In genomic region chr14:122279462-122280308, GRCm38 (mm10) we compare ENCODE assay signal across 17 mouse cellular contexts.
DNase-seq lines count a peak whose midpoint lies in the region; ATAC-seq and TF ChIP-seq lines count a peak whose summit lies in the region.
"Had no signal": no experiment of that assay in that cellular context is flagged by ENCODE, and none has a peak within 500 bp of the region (broad histone marks: within the 10 kb centered on the region; RNA-seq: fewer than 3 reads in every experiment).

No protein-coding gene starts in this region.

- TF ChIP-seq POLR2A in brain, embryonic 14.5 days (IDR thresholded peaks at IDR 0.05; ENCODE audit: borderline replicate concordance, extremely low read depth, insufficient read depth, insufficient read length, poor library complexity, severe bottlenecking), result no peak

- H3K4me2 ChIP-seq in forebrain, embryonic 16.5 days (ENCODE audit: low read length), result peak overlapping the region; percentile 12; the same call in 1 of the 2 replicates
- H3K4me2 ChIP-seq: embryonic facial prominence, embryonic 15.5 days; limb, embryonic 12.5 days had no signal

- peaks cover 5 to 14% of the 10 kb centered on the region in 2 experiments; a peak in 2 of 4 replicates for H3K4me1 ChIP-seq in ES-E14 (ENCODE audit: control insufficient read depth in 2 of 2, insufficient read depth in 2 of 2, low read length in 2 of 2, poor library complexity in 1 of 2)
- H3K4me1 ChIP-seq in forebrain, embryonic 16.5 days (replicated peaks; ENCODE audit: control insufficient read depth, insufficient read depth, low read length), result peaks cover 11% of the 10 kb centered on the region
- H3K4me1 ChIP-seq in midbrain, embryonic 10.5 days, result peaks cover 53% of the 10 kb centered on the region
- H3K4me1 ChIP-seq: embryonic facial prominence, embryonic 15.5 days had no signal

- no peak overlapping the region for H3K27ac ChIP-seq in ES-E14 (ENCODE audit: insufficient read depth, low read depth, low read length, poor library complexity, severe bottlenecking)
- H3K27ac ChIP-seq in forebrain, embryonic 16.5 days (ENCODE audit: low read length), result no peak overlapping the region
- H3K27ac ChIP-seq in midbrain, embryonic 10.5 days (replicated peaks), result peak overlapping the region; percentile 89
- H3K27ac ChIP-seq: embryonic facial prominence, embryonic 15.5 days; limb, embryonic 12.5 days; liver, embryonic 14.5 days had no signal

- no peaks in the 10 kb centered on the region for H3K36me3 ChIP-seq in ES-E14 (ENCODE audit: control insufficient read depth, insufficient read depth, low read length, poor library complexity, severe bottlenecking)
- no peaks in the 10 kb centered on the region for H3K36me3 ChIP-seq in forebrain, embryonic 16.5 days (ENCODE audit: control insufficient read depth, insufficient read depth)
- H3K36me3 ChIP-seq in midbrain, embryonic 10.5 days, result no peaks in the 10 kb centered on the region
- H3K36me3 ChIP-seq: embryonic facial prominence, embryonic 15.5 days; limb, embryonic 12.5 days had no signal

- WGBS in forebrain, embryonic 16.5 days, result 25% methylated on average over 16 of the region's 16 CpGs
- WGBS in midbrain, embryonic 10.5 days, result 21% methylated on average over 16 of the region's 16 CpGs

- H3K9ac ChIP-seq in ES-E14 (ENCODE audit: insufficient read depth, low read depth, low read length, poor library complexity, severe bottlenecking), result no peak overlapping the region
- H3K9ac ChIP-seq in forebrain, embryonic 16.5 days (replicated peaks; ENCODE audit: low read depth, low read length), result no peak overlapping the region
- H3K9ac ChIP-seq: embryonic facial prominence, embryonic 15.5 days; limb, embryonic 12.5 days; liver, embryonic 14.5 days had no signal

- no peak for TF ChIP-seq CTCF in brain, embryonic 14.5 days (IDR thresholded peaks at IDR 0.05; ENCODE audit: borderline replicate concordance, extremely low read depth, insufficient read depth, insufficient read length)

- H3K9me3 ChIP-seq in ES-E14 (ENCODE audit: control insufficient read depth, insufficient read depth, low read depth, low read length), result no peaks in the 10 kb centered on the region
- H3K9me3 ChIP-seq in forebrain, embryonic 16.5 days (ENCODE audit: control insufficient read depth, low read length), result no peaks in the 10 kb centered on the region
- no peaks in the 10 kb centered on the region for H3K9me3 ChIP-seq in midbrain, embryonic 10.5 days (replicated peaks)
- H3K9me3 ChIP-seq: embryonic facial prominence, embryonic 15.5 days; limb, embryonic 12.5 days had no signal

- ATAC-seq in forebrain, embryonic 16.5 days, result peak; percentile 45; the same call in 1 of the 2 replicates

- H3K27me3 ChIP-seq in forebrain, embryonic 16.5 days (replicated peaks; ENCODE audit: control insufficient read depth, insufficient read depth, low read length), result peaks cover 23% of the 10 kb centered on the region
- peaks cover 86% of the 10 kb centered on the region for H3K27me3 ChIP-seq in midbrain, embryonic 10.5 days (ENCODE audit: low read depth, poor library complexity, severe bottlenecking)

- no peak overlapping the region for H3K4me3 ChIP-seq in ES-E14 (ENCODE audit: insufficient read depth in 1 of 2, low read depth in 1 of 2, low read length in 2 of 2, poor library complexity in 1 of 2, severe bottlenecking in 1 of 2)
- H3K4me3 ChIP-seq in forebrain, embryonic 16.5 days (replicated peaks; ENCODE audit: low read length), result no peak overlapping the region
- peak overlapping the region; percentile 47 for H3K4me3 ChIP-seq in midbrain, embryonic 10.5 days
- H3K4me3 ChIP-seq: embryonic facial prominence, embryonic 15.5 days; limb, embryonic 12.5 days had no signal

- DNase-seq in ES-E14 (ENCODE audit: low read depth, low spot score), result no peak
- peak; percentile 58 for DNase-seq in brain, embryonic 14.5 days (ENCODE audit: low read depth)
- DNase-seq in midbrain, embryonic 10.5 days (ENCODE audit: low spot score), result peak; percentile 62
- DNase-seq in spleen, adult 12 weeks (ENCODE audit: low spot score), result no peak
- DNase-seq in right cerebral cortex, adult 18-20 months, result no peak
- no peak for DNase-seq in urinary bladder, postnatal 10 days (ENCODE audit: low spot score)
- no peak for DNase-seq in layer of hippocampus, adult 11-12 months (ENCODE audit: low spot score)
- DNase-seq: cerebellum, adult 11 months; cerebellum, postnatal 36 days; gastrocnemius, postnatal 25 days; kidney, adult 18-20 months; kidney, postnatal 36 days; lung, postnatal 10 days had no signal

- in situ Hi-C loops in ES-E14 (cut with MboI; ENCODE audit: low sequenced_read_pairs in 2 of 2, unreplicated experiment in 2 of 2), result no loop called here

TF ChIP-seq in ES-E14, 5 proteins besides CTCF, POLR2A, EP300 and RAD21:
- TF ChIP-seq MAFK (IDR thresholded peaks at IDR 0.05; ENCODE audit: insufficient read depth, low read depth, low read length), result no peak
- no peak for TF ChIP-seq HCFC1 (IDR thresholded peaks at IDR 0.05; ENCODE audit: borderline replicate concordance, insufficient read depth, low read length)
- TF ChIP-seq CHD2 (IDR thresholded peaks at IDR 0.05; ENCODE audit: low read depth, low read length), result no peak
- 0 out of 2 replicates have a peak, but pooled peaks have one; percentile 11 for TF ChIP-seq ZNF384 (IDR thresholded peaks at IDR 0.05; ENCODE audit: low read depth, low read length)

Comparison
In these comparisons a context has a peak if more than half of its experiments do, and no peak if none do; other contexts are left out.
1. DNase-seq: peak in brain, embryonic 14.5 days (single experiment) and midbrain, embryonic 10.5 days (single experiment); none in ES-E14 (single experiment), spleen, adult 12 weeks (single experiment), right cerebral cortex, adult 18-20 months (single experiment), urinary bladder, postnatal 10 days (single experiment) and layer of hippocampus, adult 11-12 months (single experiment).